Mouse (Mus musculus) G1E (cell line): ENCODE data around the gene Tmem131l.

Experiments
- CTCF ChIP-seq: IDR thresholded peaks from 2 replicates; pipeline ENCODE4 v1.5.1; 2012; ENCODE audit warnings: low read depth, low read length, inconsistent platforms, mixed read lengths
- GATA1 ChIP-seq: IDR thresholded peaks from 2 replicates; pipeline ENCODE4 v1.6.1; 2012; ENCODE audit warnings: borderline replicate concordance, low read length, inconsistent platforms, mixed read lengths
- GATA2 ChIP-seq: IDR thresholded peaks from 2 replicates; pipeline ENCODE4 v1.6.1; 2012; ENCODE audit warnings: low read depth, low read length, inconsistent platforms, borderline replicate concordance
- POLR2AphosphoS5 ChIP-seq: IDR thresholded peaks from 2 replicates; pipeline ENCODE4 v1.6.1; 2012; ENCODE audit warnings: low read depth, low read length, inconsistent platforms; ENCODE audit not compliant: insufficient replicate concordance
- TAL1 ChIP-seq: conservative IDR thresholded peaks from 2 replicates; pipeline ENCODE4 v1.6.1; 2012; ENCODE audit warnings: low read depth, low read length, inconsistent platforms, mixed read lengths

DNA sequence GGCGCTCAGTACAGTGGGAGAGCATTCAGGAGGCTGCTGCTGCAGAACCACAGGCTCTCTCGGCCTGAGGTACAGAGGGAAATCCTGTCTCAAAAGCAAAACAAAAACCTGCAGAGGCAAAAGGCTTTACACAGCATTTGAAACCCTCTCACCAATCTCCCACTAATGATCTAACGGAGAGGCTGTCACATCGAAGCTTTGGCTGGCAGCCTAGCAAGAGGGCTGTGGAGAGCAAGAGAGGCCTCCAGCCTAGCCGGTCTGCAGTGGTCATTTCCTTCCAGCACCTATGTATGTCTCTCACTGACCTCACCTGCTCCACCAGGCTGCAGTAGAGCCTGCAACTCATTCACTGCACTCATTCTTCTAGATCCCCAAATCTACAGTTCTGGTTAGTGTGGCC, 76.3 kb downstream of the Tmem131l start:
- TF ChIP-seq TAL1 (no peak), CTCF (no peak), GATA1 (no peak), POLR2AphosphoS5 (no peak), GATA2 (no peak)
